Mouse (Mus musculus): Measurements from ENCODE around the gene Asgr2. TPM values are rescaled to one million over a fixed set of nuclear protein-coding genes. Genes with fewer than 3 reads are reported as not detected.

The Asgr2 gene
- 0.45 TPM in 1 of 2 replicates, not detected in the other for total RNA-seq (2017)

DNA sequence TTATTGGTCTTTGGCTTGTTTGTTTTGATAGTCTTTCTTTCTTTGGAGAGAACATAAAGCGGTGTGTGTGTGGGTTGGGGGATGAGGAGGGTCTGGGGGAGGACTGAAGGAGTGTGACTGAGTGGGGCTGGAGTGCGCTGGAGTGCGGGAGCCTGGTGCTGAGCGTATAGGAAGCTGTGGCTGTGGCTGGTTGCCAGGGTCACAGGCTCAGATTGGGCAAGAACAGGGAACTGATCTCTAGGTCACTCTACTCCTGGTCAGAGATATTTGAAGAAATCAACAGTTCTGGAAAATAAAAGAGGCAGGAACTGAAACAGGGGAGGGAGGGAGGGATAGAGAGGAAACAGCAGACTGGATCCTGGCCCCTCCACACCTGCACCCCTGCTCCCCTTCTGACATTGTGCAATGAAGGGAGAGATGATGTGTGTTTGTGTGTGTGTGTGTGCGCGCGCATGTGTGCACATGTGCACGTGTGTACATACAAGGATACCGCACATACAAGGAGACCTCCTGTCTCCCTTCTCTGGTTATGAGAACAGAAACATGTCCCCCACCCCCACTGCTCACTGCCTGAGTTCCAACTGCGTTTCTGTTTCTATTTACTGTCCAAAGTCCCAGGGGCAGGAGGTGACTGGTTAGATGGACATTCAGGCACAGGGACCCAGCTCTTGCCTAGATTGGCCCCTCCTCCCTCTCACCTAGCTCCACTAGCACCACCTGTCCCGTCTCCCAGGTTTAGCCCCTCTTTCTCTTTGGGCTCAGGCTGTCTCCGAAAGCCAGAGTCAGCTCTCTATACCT is at the start of gene Asgr2:
Gene Asgr2 (plus strand): TSS at position 659 of the 798 bp plus-strand sequence.
- ATAC-seq (replicated peaks in 1 of 2; ENCODE audit: insufficient read depth in 1 of 2, low FRiP score in 2 of 2, low TSS enrichment in 1 of 2, low read depth in 1 of 2, poor library complexity in 2 of 2, severe bottlenecking in 2 of 2) = peak; percentile 81

DNA sequence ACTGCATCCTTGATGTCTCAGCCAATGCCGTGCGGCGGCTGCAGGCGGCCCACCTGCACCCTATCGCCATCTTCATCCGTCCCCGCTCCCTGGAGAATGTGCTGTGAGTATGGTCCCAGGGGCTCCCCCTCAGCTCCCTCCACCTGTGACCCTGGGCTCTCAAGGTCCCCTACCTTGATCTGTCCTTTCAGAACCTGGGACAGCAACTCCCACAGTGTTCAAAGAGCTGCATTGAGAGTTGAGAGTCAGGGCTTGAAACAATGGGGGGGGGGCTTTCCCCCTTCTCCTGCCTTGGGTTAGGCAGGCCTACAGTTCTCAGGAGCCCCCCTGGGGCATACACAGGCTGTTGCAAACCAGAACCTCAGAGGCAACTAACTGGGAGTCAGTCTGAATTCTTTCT is 48.8 kb upstream of the Asgr2 start:
- no peak for ATAC-seq (replicated peaks in 1 of 2; ENCODE audit: insufficient read depth in 1 of 2, low FRiP score in 2 of 2, low TSS enrichment in 1 of 2, low read depth in 1 of 2, poor library complexity in 2 of 2, severe bottlenecking in 2 of 2)

GRCm38 (mm10) chr11:70045435-70045834 is 47.0 kb upstream of the Asgr2 start:
- no peak for ATAC-seq (replicated peaks in 1 of 2; ENCODE audit: insufficient read depth in 1 of 2, low FRiP score in 2 of 2, low TSS enrichment in 1 of 2, low read depth in 1 of 2, poor library complexity in 2 of 2, severe bottlenecking in 2 of 2)

GRCm38 (mm10) chr11:70049366-70049765 is 43.1 kb upstream of the Asgr2 start:
- ATAC-seq (replicated peaks in 1 of 2; ENCODE audit: insufficient read depth in 1 of 2, low FRiP score in 2 of 2, low TSS enrichment in 1 of 2, low read depth in 1 of 2, poor library complexity in 2 of 2, severe bottlenecking in 2 of 2) = no peak

GRCm38 (mm10) chr11:70049816-70050215 is 42.6 kb upstream of the Asgr2 start:
- ATAC-seq (replicated peaks in 1 of 2; ENCODE audit: insufficient read depth in 1 of 2, low FRiP score in 2 of 2, low TSS enrichment in 1 of 2, low read depth in 1 of 2, poor library complexity in 2 of 2, severe bottlenecking in 2 of 2) = no peak

GRCm38 (mm10) chr11:70053156-70053555 is 39.3 kb upstream of the Asgr2 start:
- ATAC-seq (replicated peaks in 1 of 2; ENCODE audit: insufficient read depth in 1 of 2, low FRiP score in 2 of 2, low TSS enrichment in 1 of 2, low read depth in 1 of 2, poor library complexity in 2 of 2, severe bottlenecking in 2 of 2) = no peak

- ATAC-seq (replicated peaks in 1 of 2; ENCODE audit: insufficient read depth in 1 of 2, low FRiP score in 2 of 2, low TSS enrichment in 1 of 2, low read depth in 1 of 2, poor library complexity in 2 of 2, severe bottlenecking in 2 of 2) = no peak
Measured at GRCm38 (mm10) chr11:70053898-70054570, 38.4 kb upstream of the Asgr2 start, which contains the start of gene Asgr1. TSS of gene Asgr1 (plus strand) at chr11:70054085.

DNA sequence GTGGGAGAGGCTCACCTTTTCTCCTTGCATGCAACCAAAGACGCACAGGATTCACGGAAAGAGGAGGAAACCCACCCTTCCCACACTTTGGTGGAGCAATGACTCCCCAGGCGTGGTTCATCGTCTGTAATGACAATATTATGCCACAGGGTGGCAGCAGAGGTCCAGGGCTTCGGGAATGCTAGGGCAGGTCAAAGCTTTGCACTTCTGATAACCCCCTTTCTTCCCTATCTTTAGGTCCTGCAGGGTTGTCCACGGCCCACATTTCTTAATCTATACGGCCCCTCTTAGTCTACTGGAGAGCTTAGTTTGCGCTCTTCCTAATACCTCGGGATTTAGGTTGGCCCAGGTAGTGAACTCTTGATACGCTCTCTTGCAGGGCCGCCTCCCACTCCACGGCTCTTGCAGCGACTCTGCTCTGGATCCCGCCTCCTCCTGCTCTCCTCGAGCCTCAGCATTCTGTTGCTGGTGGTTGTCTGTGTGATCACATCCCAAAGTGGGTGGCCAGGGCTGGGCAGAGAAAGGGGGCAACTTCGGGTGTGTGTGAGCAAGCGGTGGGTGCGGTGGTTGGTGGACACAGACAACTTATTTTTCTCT is 36.7 kb upstream of the Asgr2 start:
- ATAC-seq (replicated peaks in 1 of 2; ENCODE audit: insufficient read depth in 1 of 2, low FRiP score in 2 of 2, low TSS enrichment in 1 of 2, low read depth in 1 of 2, poor library complexity in 2 of 2, severe bottlenecking in 2 of 2) = peak; percentile 71 to 78; a peak in 3 of 4 replicates

GRCm38 (mm10) chr11:70057805-70058204 is 34.6 kb upstream of the Asgr2 start:
- no peak for ATAC-seq (replicated peaks in 1 of 2; ENCODE audit: insufficient read depth in 1 of 2, low FRiP score in 2 of 2, low TSS enrichment in 1 of 2, low read depth in 1 of 2, poor library complexity in 2 of 2, severe bottlenecking in 2 of 2)

DNA sequence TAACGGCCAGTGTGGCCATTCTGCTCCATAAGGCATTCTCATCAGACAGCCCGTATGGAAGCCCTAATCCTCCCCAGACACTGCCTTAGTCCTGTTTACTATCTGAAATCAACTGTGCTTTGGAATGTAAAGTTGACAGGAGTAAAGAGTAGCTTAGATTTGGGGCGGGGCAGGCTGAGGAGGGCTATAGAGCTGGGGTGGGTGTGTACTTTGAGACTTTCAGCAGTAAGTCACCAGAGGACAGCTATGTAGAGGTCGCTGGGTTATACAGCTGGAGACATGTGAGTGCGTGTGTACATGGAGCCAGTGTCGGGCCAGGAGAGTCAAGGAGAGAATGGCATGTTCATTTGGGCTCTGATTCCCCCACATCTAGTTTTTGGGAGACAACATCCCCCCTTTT is 32.5 kb upstream of the Asgr2 start:
- ATAC-seq (replicated peaks in 1 of 2; ENCODE audit: insufficient read depth in 1 of 2, low FRiP score in 2 of 2, low TSS enrichment in 1 of 2, low read depth in 1 of 2, poor library complexity in 2 of 2, severe bottlenecking in 2 of 2) = no peak

- ATAC-seq (replicated peaks in 1 of 2; ENCODE audit: insufficient read depth in 1 of 2, low FRiP score in 2 of 2, low TSS enrichment in 1 of 2, low read depth in 1 of 2, poor library complexity in 2 of 2, severe bottlenecking in 2 of 2) = no peak
Measured at GRCm38 (mm10) chr11:70063053-70063452, 29.4 kb upstream of the Asgr2 start.

DNA sequence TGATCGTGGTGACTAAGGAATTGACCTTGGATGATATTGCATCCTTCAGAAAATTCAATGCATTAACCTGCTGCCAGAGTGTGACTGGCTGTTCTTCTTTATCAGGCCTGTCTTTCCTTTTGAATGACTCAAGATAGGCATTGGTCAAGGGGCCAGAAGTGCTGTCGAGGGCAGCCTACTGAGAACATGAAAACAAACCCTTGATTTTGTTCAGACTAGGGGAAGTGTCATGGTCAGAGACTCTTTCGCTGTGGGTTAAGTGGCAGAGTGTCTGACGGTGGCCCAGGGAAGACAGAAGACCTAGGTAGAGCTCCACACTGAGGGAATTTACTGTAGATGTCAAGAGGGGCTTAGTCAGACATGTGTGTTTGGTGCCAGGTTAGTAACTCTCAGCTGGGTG is 25.7 kb upstream of the Asgr2 start:
- ATAC-seq (replicated peaks in 1 of 2; ENCODE audit: insufficient read depth in 1 of 2, low FRiP score in 2 of 2, low TSS enrichment in 1 of 2, low read depth in 1 of 2, poor library complexity in 2 of 2, severe bottlenecking in 2 of 2) = no peak

DNA sequence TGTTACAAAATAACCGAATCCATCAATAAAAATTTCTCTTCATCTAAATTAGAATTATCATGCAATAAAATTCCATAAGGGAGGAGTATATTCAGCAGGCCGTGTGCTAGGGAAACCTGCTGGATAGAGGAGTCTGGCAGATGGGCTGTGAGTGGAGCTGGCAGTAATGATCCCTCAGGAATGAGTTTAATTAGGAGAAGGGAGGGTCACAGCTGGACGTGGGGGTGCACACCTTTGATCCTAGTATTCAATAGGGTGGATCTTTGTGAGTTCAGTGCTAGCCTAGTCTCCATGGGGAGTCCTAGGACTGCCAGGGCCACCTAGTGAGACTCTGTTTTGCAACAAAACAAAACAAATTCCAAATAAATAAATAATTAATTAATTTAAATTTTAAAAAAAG is 24.2 kb upstream of the Asgr2 start:
- no peak for ATAC-seq (replicated peaks in 1 of 2; ENCODE audit: insufficient read depth in 1 of 2, low FRiP score in 2 of 2, low TSS enrichment in 1 of 2, low read depth in 1 of 2, poor library complexity in 2 of 2, severe bottlenecking in 2 of 2)

- no peak for ATAC-seq (replicated peaks in 1 of 2; ENCODE audit: insufficient read depth in 1 of 2, low FRiP score in 2 of 2, low TSS enrichment in 1 of 2, low read depth in 1 of 2, poor library complexity in 2 of 2, severe bottlenecking in 2 of 2)
Measured at GRCm38 (mm10) chr11:70070057-70070456, 22.4 kb upstream of the Asgr2 start.

GRCm38 (mm10) chr11:70070603-70071002 is 21.8 kb upstream of the Asgr2 start:
- ATAC-seq (replicated peaks in 1 of 2; ENCODE audit: insufficient read depth in 1 of 2, low FRiP score in 2 of 2, low TSS enrichment in 1 of 2, low read depth in 1 of 2, poor library complexity in 2 of 2, severe bottlenecking in 2 of 2) = peak in 1 of 2 experiments; percentile 30; a peak in 1 of 4 replicates

DNA sequence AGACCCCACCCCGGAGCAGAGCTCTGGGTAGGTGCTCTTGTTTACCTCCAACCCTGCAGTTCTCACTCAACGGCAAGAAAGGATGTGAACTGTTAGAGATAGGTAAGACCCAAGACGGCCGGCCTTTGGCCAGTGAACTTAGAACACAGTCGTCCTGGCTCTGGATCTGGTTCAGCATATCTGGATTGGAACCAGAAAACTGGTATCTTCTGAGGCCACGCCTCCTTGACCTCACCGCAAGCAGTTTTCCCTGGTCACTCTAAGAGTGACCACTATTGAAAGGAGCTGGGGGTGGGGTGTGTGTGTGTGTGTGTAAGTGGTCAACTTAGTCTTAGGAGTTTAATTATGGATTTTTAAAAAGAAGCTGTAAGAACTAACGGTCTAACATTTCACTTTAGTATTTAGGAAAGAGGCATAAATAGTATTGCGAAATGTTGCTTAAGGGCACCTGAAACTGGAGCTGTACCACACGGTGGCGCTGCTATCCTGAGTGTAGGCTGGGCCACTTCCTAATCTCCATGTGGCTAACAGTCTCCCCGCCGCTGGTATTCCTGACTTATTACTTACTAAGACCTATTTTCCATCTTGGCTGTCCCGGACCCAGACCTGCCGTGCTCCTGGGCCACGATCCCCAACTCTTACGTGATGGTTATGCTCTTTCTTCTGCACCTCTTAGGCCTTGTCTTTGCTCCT is 17.9 kb upstream of the Asgr2 start:
- peak; percentile 63 to 73 for ATAC-seq (replicated peaks in 1 of 2; ENCODE audit: insufficient read depth in 1 of 2, low FRiP score in 2 of 2, low TSS enrichment in 1 of 2, low read depth in 1 of 2, poor library complexity in 2 of 2, severe bottlenecking in 2 of 2)

- no peak for ATAC-seq (replicated peaks in 1 of 2; ENCODE audit: insufficient read depth in 1 of 2, low FRiP score in 2 of 2, low TSS enrichment in 1 of 2, low read depth in 1 of 2, poor library complexity in 2 of 2, severe bottlenecking in 2 of 2)
Measured at GRCm38 (mm10) chr11:70075581-70075980, 16.9 kb upstream of the Asgr2 start.

DNA sequence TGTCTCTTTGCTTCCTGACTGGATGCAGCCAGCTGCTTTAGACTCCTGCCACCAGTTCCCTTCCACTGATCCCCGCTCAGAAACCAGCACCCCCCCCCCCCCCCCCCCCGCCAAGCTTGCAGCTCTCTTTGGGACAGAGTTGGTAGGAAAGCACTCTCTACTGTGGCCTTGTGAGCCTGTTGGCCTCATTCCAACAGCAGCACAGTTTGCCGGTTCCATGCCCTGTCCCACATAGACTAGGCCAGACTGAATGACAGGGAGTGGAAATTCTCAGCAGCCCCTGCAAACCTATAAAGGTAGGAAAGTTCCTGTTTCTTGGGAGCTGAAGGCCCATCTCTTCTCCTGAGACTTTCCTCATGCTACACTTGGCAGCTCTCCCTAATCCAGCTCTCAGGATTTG is 15.0 kb upstream of the Asgr2 start:
- ATAC-seq (replicated peaks in 1 of 2; ENCODE audit: insufficient read depth in 1 of 2, low FRiP score in 2 of 2, low TSS enrichment in 1 of 2, low read depth in 1 of 2, poor library complexity in 2 of 2, severe bottlenecking in 2 of 2) = no peak

All from hematopoietic stem cell, adult 5-6 weeks (primary cell).